In the genomic region with DNA sequence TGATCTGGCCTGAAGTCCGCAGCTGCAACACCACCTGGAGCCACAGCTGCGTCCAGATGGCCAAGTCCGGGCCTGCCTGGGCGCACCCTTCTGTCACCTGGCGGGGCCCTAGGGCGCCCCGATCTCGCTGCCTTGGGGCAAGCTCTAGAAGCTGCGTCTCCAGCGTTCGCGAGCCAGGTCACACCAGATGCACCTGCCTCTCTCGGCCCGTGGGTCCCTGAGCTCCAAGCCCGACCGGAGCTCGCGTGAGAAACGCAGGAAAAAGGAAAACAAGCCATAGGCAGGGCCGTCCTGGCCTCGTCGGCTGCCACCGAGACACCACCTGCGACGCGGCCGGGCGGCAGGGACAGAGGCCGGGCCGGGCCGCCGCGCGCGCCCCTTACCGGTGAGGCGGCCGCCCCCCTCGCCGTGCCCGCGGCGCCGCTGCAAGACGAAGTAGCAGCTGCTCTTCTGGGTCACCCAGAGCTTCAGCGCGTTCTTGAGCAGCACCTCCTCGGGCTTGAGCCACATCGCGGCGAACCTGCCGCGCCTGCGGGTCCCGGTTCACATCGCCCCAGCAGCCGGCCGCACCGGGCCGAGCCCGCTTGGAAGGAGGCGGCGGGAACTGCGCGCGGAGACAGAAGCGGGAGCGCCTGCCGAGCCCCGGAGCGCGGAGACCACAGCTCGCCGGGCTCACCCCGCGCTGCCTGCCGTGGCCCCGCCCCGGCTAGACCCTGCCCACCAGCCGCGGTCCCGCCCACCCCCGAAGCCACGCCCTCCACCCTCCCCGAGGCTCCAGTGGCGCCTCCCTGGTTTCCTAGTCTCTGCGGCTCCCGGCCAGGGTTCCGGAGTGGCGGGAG, we compare ENCODE assay signal across 8 mouse cellular contexts. TPM values are rescaled to one million over a fixed set of nuclear protein-coding genes. Genes with fewer than 3 reads are reported as not detected.
DNase-seq lines count a peak whose midpoint lies in the region; ATAC-seq lines count a peak whose summit lies in the region.

A gene (minus strand): TSS at position 699 of the 839 bp plus-strand sequence.

- peak within 1 kb of the TSS; percentile 99 for H3K4me2 ChIP-seq in hindbrain, embryonic 11.5 days (replicated peaks; ENCODE audit: low read depth, low read length)

- ATAC-seq in hindbrain, embryonic 11.5 days (ENCODE audit: low FRiP score) = peak; percentile 94

- H3K9me3 ChIP-seq in hindbrain, embryonic 11.5 days (ENCODE audit: control insufficient read depth, low read length) = no peaks in the 10 kb centered on the region

- peak within 1 kb of the TSS; percentile 59; the same call in 1 of the 2 replicates for H3K27ac ChIP-seq in hindbrain, embryonic 11.5 days (ENCODE audit: low read depth, low read length)

- WGBS in hindbrain, embryonic 11.5 days = 1% methylated on average over 57 of the region's 90 CpGs

- peak within 1 kb of the TSS; percentile 73 for H3K4me3 ChIP-seq in hindbrain, embryonic 11.5 days (ENCODE audit: low read depth, low read length)

- peak; percentile 83 for DNase-seq in R1 (ENCODE audit: low read depth, low spot score)
- peak; percentile 92 to 95 for DNase-seq in cerebellum, postnatal 10 days
- peak; percentile 57 to 82 for DNase-seq in frontal cortex, postnatal 10 days (ENCODE audit: low spot score in 2 of 2)
- peak; percentile 89 for DNase-seq in hindbrain, embryonic 11.5 days (ENCODE audit: low spot score)
- DNase-seq in layer of hippocampus, postnatal 10 days (ENCODE audit: low spot score in 2 of 2) = peak; percentile 79 to 88
- DNase-seq in lung, postnatal 14 days = peak; percentile 92
- peak; percentile 76 for DNase-seq in retina, adult 2 months (ENCODE audit: low read depth, low spot score)
- DNase-seq in thymus, postnatal 25 days = peak; percentile 82

- H3K36me3 ChIP-seq in hindbrain, embryonic 11.5 days (ENCODE audit: control insufficient read depth, insufficient read depth, low read length) = no peaks in the 10 kb centered on the region

- peak within 1 kb of the TSS; percentile 67 for H3K9ac ChIP-seq in hindbrain, embryonic 11.5 days (ENCODE audit: low read depth, low read length)

- H3K27me3 ChIP-seq in hindbrain, embryonic 11.5 days (ENCODE audit: control insufficient read depth, insufficient read depth, low read length) = no peaks in the 10 kb centered on the region

- H3K4me1 ChIP-seq in hindbrain, embryonic 11.5 days (replicated peaks; ENCODE audit: control insufficient read depth, insufficient read depth, low read length) = 0 out of 2 replicates have a peak, but pooled peaks cover 3% of the 10 kb centered on the region

RNA-seq across cellular contexts. Expression of the gene that starts here (rescaled TPM):
- polyA plus RNA-seq in hindbrain, embryonic 11.5 days (2014; fragmentation: Nextera tagmentation; extraction: Ambion mirVana) = 5.3 and 6.5 TPM in 2 replicates
- total RNA-seq in layer of hippocampus, postnatal 10 days (2021) = 10 to 100 TPM; 14.9 to 15.0 TPM

Comparison
In these comparisons a context has a peak if more than half of its experiments do, and no peak if none do; other contexts are left out.
1. Peak in every context shown above with its lines: DNase-seq, ATAC-seq, H3K4me3 ChIP-seq and H3K27ac ChIP-seq.